Mouse (Mus musculus): ENCODE measurements at regions not wholly inside any gene's neighbourhood (a gene's known extent, or its start where the extent isn't known, plus 50 kb on each side); places are given as distances from the start of the nearest gene placed in this dataset.

DNA sequence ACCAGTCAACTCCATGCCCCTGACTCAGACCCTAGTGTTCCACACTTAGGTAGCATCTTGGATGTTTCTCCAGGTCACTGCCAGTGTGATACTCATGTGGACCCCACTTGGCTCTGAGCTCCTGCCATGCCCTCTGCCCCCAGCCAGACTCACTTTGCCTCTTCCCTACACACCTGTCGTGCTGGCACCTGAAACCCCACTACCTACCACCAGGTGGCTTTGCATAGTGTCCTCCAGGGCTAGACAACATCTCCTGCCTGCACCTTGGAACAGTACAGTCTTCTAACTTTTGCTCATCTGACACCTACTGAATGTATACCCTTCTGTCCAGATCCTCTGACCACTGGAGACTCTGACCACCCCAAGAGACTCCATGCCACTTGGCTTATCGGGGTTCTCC is 80.6 kb downstream of the Fam53a start:
- DNase-seq (ENCODE audit: low spot score): no peak

DNA sequence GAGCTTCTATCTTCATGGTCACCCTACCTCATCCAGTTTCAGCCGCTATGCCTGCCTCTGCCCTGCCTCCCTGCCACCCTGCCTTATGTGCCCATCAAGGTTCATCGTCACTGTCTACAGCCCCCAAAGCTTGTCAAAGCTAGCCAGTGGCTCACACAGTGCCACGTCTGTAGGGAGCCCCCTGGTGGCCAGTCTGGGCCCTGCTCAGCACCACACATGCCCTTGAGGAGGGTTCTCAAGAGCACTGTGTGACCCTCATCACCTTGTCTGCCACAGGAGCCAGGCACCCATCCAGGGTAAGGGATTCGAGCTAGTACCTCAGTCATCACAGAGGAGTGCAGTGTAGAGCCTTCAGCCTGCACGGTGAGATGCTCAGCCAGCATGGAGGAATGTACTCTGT is 86.1 kb downstream of the Fam53a start:
- DNase-seq (ENCODE audit: low spot score): peak; percentile 28

DNA sequence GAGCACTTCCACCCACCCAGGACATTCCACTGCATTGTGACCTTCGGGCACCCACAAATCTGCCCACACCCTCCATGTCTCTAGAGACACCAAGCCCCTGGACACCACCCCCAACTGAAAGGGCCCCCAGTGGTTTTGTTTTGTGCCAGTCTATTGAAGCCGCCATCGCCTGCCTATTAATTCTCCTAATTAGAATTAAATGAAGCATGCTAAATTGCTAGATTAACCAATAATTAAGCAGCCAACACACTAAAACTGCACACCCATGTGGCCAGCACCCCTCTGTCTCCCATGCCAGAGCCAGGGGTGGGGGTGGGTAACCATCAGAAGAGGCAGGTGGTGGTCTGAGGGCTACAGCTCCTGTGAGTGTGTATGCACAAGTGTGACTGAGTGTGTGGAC is 86.8 kb downstream of the Fam53a start:
- no peak for DNase-seq (ENCODE audit: low spot score)

DNA sequence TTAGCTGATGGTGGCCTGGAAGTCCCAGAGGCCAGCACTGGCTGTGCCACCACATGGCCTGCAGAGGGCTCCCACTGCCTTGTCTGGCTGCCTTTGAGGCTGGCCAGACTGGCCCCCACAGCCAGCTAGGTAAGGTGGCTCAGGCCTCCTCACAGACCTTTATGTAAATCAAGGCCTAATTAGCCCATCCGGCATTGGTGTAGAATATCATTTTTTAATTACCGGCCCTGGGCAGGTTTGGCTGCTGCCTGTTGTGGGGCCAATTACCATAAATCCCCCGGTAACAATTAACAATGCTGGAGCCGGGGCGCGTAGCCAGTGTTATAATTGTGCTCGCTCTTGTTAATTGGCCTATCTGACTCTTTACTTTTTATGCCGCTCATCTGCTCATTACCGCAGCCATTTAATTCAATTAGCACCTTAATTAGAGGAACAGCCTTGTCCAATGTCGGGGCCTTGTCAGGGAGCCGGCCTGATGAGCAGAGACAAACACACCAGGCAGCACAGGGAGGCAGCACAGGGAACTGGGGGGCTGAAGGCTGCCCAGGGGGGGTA is 87.4 kb downstream of the Fam53a start:
- DNase-seq (ENCODE audit: low spot score): no peak

DNA sequence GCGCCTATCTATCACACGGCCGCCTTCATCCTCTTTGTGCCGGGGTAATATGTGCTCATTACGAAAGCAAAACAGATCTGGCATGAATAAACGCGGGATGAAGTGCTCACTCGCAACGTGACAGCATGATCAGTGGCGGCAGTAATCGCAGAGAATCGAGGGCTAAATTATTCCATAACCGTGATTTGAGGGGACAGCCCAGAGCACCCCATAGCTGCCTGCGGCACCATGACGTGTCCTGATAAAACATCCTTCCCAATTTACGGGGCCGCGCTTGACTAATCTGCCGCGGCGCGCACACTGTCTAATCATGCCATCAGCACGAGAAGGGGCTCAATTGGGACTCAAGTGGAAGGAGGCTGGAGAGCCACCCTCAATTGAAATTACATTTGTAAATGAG is 89.2 kb downstream of the Fam53a start:
- no peak for DNase-seq (ENCODE audit: low spot score)

DNA sequence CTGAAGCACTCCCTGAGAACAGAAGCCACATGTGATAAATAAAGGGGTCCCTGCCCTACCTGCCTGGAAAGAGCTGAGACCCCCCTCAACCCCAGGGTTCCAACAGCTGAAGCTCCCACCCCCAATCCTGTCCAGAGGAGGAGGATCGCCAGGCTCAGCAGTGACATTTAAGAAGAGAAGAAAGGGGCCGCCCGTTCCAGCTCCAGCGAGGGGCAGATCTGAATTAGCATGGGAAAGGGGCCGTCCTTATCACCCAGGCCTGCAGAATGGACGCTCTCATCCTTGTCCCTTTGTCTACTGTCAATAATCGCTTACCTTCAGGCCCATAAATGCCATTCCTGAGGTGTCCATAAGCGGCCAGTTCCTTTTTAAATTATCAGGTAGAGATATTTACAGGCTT is 92.0 kb downstream of the Fam53a start:
- no peak for DNase-seq (ENCODE audit: low spot score)

DNA sequence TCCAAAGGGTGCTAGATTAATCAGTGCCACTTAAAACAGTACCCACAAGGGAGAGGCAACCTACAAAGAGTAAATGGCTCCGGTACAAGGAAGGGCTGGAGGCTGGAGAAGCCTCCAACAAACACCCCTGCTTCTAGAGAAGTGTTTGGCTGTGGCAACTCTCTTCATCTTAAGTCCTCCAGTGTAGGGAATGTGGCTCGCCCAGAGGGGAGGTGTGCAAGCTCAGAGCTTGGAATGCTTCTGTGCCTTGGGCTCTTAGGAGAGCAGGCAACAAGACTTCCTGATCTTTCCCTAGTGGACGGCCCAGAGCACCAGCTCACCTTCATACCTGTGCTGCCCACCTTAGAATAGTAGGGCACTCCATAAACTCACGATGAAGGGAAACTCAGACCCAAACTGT is 92.4 kb downstream of the Fam53a start:
- no peak for DNase-seq (ENCODE audit: low spot score)

DNA sequence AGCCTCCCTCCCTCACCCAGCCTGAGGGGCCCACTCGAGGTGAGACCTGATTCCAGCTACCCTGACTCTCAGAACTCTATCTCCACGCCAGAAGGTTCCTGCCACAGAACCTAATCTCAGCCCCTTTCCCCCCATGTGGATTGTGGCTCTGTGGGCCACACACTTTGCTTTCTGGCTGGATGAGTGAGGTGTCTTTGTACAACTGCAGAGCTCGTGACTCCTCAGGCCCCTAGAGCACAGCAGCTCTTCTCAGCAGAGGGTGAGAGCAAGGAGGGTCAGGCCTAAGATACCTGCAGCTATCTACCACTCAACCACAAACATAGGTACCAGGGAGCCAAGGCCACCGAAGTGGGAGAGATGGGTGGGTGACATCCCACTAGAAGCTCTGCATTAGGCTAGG is 93.2 kb downstream of the Fam53a start:
- DNase-seq (ENCODE audit: low spot score): no peak

DNA sequence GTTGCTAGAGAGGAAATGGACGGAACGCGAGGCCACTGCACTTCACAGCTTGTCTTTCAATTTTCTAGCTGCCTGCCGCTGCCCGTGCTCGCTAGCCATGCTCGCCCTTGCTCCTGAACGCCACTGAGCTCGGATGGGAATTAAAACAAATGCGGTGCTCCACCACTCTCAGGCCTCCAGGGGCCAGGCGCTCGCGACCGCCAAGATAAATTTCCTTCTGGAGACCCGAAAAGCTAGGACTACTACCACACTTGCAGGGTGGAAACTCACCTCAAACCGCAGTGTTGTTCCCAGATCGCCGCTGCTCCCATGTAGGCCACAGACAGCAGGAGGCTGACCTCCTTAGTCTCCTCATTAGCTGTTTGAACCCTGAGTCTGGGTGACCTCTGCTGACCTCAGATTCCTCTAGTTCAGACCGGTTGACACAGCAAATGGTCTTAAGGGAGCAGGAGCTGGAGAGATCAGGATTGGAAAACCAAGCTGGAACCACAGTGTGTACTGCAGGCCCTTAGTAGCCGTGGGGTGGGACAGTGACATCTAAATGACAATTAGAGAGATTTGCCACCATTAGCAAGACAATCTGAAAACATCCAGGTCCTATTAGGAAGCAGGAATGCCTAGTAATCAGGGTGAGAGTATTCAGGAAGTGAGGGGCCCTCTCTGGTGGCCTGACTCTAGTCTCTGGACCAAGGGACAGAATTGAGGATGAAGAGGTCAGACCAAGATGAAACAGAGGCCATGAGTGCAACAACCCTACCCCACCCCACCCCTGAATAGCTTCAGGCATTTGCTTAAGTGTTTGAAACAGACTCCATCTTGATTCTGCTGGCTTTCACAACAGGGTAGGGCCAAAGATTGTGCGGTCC is 94.1 kb downstream of the Fam53a start:
- no peak for DNase-seq (ENCODE audit: low spot score)

DNA sequence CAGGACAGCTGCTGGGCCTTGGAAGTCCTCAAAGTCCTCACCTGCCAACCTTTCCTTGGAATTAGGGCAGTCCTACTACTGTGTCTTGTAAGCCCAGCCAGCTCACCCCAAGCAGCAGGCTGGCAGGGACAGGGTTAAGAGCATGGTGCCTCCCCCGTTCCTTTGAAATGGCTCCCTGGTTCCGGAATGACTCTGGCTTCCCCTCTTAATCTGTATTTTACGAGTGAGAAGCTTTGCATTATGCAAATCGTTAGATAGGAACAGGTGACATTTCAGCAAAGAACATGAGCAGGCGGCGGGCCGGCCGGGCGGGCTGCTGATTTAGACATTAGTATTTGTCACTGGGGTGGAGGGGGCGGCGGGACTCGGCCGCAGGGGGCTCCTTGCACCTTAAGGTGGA is 95.1 kb downstream of the Fam53a start:
- DNase-seq (ENCODE audit: low spot score): no peak

DNA sequence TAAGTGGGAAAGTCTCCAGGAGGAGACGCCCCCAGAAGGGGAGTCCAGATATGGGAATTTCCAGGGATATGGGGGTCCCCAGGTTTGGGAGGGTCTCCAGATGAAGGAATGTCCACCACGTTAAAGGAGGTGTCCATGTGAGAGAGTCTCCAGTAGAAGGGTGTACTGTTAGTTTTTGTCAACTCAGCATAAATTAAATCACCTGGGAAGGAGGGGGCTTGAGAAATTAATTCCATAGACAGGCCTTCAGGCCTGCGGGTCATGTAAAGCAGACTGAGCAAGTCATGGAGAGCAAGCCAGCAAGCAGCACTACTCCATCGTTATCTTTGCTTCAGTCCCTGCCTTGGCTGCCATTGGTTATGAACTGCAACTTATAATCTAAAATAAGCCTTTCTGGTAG is 96.2 kb downstream of the Fam53a start:
- no peak for DNase-seq (ENCODE audit: low spot score)

DNA sequence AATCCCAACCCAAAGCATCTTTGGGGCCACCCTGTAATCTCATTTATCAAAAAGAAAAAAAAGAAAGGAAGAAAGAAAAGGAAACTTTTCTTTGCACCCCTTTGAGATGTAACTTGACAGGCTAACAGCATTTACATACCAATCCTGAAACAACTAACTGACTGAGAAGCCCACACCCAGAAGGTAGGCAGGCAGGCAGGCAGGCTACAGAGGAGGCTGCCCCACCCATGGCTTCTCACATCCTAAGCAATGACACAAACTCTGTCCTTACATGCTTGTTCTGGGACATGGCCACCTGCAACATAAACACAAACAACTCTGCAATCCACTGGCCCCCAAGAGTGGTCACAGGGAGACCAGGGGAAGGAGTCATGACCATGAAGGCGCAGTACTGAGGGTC is 97.5 kb upstream of the Nkx1-1 start:
- no peak for DNase-seq (ENCODE audit: low spot score)

DNA sequence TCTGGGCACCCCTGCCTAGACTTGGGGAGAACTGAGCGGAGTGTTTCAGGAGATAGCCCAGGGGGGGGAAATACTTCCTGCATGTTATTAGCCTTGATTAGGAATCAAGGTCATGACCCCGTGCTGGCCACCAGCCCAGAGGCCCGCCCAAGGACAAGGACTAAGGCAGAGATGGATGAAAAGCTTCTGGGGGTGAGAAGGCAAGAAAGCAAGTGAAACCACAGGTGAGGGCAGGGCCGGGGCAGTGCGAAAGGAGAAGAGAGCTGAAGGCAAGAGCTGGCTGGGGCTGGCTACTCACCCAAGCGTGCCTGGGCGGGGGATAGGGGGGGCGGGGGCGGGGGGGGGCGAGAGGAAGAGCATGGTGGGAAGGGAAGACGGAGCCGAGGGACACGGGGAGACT is 96.0 kb upstream of the Nkx1-1 start:
- DNase-seq (ENCODE audit: low spot score): no peak

DNA sequence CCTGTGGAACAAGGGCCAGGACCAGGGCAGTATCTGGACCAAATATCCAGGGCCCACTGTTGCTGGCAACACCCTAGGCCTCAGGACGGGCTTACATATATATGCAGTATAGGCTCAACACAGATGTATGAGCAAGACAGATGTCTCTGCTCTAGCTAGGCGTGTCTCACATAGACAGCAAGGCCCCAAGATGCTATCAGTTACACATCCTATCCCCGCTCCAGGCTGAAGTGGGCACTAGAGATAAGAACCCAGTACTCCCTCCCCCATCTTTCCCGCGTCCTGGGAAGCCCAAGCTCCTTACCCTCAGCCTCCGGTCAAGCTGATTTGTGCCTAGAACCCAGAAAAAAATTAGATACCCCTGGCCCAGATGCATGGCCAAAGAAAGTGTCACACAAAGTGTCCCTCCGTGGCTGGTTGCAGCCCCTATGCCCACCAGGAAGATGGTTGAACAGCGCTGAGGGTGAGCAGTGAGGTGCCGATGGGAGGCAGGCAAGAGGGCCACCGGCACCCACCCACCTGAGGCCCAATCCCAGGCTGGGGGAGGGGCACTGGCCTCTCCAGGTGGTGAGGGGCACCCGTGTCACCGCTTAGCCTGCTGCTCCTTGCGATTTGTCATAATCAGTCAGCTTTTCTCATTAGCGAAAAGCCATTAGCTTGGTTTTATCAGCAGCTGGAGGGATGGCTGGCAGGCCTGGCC is 95.3 kb upstream of the Nkx1-1 start:
- DNase-seq (ENCODE audit: low spot score): no peak

DNA sequence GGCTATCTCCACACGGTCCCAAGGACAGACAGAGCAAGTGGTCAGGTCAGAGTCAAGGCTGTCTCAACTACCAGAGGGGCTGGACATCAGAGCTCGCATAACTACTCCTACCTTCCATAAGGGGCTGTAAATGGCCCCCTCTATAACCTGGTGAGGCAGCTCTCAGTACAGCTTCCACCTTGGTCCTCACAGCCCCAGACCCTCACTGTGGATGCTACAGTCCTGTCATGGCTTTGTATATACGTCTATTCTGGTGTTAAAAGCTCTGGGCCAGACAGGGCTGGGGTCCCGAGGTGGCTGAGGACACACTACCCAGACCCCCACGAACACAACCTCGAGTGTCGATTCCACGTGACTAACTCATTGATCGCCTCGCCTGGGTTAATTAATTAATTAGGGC is 94.0 kb upstream of the Nkx1-1 start:
- DNase-seq (ENCODE audit: low spot score): no peak

DNA sequence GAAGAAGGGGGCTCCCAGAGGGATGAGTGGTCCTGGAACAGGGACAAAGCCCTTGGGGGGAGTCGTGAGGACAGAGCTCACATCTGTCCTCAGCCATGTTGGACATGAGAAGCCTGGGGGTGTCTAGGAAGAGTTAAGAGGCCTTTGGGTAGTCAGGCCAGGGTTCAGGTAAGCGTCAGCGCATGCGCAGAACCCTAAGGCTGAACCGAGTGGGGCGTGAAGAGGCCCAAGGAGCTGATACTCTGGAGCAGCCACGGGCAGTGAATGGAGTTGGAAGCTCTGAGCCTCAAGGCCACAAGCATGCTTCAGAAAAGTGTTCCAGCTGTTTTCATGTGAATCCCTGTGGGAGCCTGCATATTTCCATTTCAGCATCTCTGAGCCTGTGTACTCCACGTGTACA is 93.5 kb upstream of the Nkx1-1 start:
- no peak for DNase-seq (ENCODE audit: low spot score)

DNA sequence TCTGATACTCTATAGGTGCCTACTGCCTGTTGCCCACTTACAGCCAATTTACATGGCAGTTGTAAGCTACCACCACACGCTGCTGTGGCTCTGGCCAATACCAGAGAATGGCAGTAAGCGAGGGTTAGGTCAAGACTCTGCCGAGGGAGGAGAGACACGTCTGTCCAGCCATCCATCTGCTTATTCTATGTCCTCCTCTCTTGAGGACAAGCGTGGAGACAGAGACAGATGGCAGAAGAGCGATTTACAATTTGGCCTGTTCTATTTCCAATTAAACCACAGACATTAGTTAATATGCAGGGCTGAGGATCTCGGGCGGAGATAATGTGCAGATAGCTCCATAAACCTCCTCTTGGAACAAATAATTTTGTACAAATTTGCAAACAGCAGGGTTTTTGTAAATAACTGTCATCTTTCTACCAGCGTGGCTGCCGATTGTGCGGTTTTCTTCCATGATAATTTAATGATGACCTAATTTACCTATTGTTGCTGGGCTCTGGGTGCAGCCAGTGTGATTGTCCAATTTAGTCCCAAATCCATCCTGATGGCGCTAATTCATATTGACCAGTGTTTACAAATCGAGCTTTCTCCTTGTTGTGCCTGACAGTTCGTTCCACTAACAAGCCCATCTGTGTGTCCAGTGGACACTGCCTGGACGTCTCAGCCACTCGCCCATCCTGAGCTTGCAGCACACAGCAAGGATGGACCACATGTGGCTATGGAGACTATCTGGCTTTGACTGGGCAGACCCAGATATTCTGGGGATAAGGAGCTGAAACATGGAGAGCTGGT is 88.4 kb upstream of the Nkx1-1 start:
- no peak for DNase-seq (ENCODE audit: low spot score)

DNA sequence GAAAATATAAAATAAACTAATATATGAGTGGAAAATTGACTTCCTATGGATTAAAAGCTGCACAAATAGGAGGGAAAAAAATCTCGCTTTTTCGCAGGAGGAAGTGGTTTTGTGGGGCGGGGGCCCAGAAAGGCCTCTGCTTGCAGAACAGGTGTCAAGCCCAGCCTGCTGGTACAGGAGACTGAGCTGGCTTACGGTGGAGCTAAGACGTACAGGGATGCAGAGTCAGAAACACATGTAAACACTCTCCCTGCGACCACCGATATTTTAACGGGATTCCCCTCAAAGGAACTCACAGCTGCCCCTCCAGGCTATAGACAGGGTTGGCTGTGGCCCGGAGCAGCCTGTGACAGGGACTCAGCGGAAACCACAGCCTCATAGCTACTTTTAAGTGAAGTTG is 87.1 kb upstream of the Nkx1-1 start:
- DNase-seq (ENCODE audit: low spot score): no peak

DNA sequence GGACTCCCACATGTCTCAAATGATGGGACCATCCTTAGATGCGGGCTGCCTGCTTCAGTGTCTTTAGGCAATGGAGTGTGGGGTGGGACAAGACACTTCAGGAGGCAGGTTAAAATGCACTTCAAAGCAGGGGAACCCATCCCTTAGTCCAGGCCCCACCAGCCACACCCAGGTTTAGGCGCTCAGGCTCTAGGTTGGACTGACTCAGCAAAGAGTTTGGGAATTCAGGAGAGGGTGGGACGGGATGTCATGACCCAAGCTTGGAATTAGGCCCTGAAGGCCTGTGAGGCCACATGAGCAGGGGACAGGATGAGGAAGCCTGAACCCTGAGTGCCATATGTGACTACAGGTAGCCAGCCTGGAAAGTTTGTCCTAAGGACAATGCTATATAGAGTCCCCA is 85.6 kb upstream of the Nkx1-1 start:
- no peak for DNase-seq (ENCODE audit: low spot score)

DNA sequence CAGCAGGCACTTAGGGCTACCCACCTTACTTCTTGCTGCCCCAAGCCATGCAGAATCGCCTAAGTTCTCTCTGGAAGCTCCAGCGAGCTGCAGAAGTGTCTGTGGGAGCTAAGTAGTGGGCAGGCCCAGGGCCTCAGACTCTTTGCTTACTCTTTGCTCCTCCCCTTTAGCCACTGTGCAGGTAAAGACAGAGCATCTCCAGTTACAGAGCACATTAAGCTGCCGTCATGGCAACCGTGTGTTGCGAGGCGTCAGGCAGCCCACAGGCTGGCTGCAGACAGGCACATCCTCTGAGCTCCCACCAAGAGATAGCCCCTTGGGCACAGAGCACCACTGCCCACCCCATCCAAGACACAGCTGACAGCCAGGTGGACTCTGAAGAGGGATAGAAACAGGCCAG is 85.1 kb upstream of the Nkx1-1 start:
- DNase-seq (ENCODE audit: low spot score): no peak

DNA sequence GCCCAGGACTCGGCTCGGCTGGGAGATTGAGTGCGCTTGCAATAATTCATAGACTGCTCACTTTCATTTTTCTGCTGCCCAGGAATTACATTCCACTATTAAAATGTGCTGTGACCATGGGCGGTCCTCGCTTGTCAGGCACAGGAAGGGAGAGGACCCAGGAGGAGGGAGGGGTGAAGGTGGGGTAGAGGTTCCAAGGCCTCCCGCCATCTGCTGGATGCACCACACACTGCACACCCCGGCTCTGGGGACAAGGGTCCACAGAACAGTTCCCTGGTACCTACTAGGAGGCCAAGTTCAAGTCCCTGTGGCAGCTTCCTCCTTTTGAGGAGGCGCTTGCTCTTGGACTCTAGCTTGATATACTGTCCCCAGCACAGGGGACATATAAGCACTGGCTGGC is 83.8 kb upstream of the Nkx1-1 start:
- DNase-seq (ENCODE audit: low spot score): no peak

DNA sequence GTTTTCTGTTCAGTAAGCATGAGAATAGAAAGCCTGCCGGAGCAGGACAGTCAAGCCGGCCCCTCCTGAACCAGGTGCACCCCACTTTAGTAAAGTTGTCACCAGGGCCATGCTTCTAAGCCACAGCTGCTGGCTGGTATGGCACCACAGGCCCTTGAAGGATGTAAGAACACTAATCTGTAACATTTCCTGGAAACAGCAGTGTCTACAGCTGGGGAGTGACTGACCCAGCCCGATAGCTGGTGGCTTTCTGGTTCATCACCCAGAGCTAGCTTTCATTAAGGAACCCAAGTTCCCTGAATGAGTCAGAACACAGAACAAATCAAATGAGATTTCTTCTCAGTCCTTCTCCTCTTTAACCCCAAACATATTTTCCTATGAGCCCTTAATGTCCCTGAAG is 82.4 kb upstream of the Nkx1-1 start:
- DNase-seq (ENCODE audit: low spot score): no peak
